Mouse (Mus musculus) retina, postnatal 7 days (tissue): ENCODE data around the gene Gmeb2.

Experiments
- DNase-seq: peaks from one replicate; pipeline ENCODE4 v3.0.0-alpha.2; 2012; ENCODE audit warnings: low read depth, low spot score

Gene Gmeb2

GRCm38 (mm10) chr2:181287958-181288350 lies at the start of gene Gmeb2:
TSS of gene Gmeb2 (minus strand) at chr2:181288035.
- peak; percentile 90 for DNase-seq

GRCm38 (mm10) chr2:181334023-181334422 lies 46.2 kb upstream of the Gmeb2 start:
- no peak for DNase-seq

DNA sequence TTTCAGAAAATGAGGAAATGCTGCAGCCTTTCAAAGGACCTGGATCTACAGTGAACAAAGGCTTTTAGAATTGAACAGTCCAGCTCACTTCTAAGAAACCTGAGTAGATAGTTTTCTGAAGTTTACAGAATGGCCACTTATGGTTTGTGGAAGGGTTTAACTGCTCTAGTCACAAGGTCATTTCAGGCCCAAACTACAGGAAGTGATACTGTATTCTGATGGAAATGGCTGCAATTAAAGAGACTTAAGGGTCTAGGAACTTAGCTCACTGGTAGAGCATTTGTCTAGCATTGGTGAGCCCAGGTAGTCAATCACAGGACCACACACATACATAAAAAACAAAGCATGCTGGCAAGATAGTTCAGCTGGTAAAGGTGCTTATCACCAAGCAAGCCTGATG lies 44.7 kb upstream of the Gmeb2 start:
- DNase-seq = no peak

DNA sequence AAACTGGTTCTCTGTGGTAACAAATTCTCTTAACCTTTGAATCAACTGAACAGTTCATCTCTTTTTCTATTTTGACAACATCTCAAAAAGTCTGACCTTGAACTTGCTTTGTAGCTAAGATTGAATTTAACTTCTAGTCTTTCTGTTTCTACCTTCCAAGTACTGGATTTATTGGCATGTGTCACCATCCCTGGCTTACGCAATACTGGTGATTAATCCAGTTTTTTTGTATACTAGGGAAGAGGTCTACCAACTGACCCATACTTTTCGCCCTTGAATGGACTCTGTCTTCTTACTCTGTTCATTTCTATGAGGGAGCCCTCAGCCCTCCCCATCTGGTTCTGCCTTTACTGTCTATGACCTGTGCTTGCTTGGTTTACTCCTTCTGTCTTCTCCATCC lies 38.3 kb upstream of the Gmeb2 start:
- no peak for DNase-seq

DNA sequence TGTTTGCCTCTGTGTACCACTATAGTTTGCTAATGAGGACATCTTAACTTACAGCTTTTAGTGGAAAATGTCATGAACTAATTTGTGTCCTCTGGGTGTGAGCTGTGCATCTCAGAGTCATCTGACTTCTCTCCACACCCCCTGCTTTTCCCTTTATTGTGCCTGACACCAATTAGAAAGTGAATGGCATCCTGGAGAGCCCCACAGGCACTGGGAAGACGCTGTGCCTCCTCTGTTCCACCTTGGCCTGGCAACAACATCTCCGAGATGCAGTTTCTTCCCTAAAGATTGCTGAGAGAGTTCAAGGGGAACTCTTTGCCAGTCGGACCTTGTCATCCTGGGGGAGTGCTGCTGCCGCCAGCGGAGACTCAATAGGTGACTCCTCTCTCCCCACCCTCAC lies 34.3 kb upstream of the Gmeb2 start:
- DNase-seq = no peak

DNA sequence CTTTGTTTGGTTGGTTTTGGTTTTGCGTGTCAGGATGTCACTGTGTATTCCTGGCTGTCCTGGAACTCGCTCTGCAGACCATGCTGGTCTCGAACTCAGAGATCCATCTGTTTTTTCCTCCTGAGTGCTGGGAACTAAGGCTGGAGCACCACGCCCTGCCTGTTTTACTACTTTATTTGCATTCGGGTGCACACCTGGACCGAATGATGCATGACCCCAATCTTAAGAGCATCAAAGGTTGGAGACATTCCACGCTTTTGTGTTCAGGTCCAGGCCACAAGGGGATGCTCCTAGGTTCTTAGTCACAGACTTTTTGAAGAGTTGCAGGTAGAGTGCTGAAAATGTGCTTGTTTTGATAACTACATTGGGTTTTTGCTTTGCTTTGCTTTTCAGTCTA lies 32.3 kb upstream of the Gmeb2 start:
- DNase-seq = no peak

- peak; percentile 80 for DNase-seq
Observed at GRCm38 (mm10) chr2:181319248-181320102, 31.6 kb upstream of the Gmeb2 start, which contains the start of gene Rtel1. TSS of gene Rtel1 (plus strand) at chr2:181319739.

DNA sequence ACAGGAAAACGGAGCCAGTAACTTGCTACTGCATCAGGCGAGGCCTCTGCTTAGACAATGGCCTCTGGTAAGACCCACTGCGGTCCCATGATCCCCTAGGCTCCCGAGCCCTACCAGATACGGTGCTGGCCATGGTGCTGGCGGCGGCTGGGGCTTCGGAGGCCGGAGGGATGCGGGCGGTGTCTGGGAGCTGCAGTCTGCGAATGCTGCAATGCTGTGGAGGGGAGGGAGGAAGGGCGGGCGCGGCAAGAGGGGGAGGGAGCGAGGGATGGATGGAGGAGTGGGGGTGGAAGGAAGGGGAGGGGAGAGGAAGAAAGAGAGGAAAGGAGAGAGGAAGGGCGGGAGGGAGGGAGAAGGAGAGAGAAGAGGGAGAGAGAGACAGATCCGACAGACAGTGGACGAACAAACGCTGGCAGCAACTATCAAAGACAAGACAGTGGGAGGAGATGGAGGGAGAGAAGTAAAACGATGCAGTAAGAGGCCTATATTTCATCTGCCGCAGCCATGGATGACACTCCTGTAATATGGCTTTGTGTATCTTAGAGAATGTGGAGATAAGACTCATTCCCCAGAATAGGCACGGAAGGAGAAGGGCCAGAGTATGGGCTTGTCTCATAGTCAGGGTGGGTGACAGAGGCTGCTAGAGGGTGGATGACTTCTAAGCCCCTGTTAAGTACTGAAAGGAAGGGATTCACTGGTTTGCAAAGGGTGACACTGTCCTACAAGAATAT lies 26.4 kb upstream of the Gmeb2 start, which contains the start of gene Stmn3:
TSS of gene Stmn3 (minus strand) at position 421 of the 731 bp plus-strand sequence.
- no peak for DNase-seq

- DNase-seq = no peak
Observed at GRCm38 (mm10) chr2:181313344-181314079, 25.7 kb upstream of the Gmeb2 start.

DNA sequence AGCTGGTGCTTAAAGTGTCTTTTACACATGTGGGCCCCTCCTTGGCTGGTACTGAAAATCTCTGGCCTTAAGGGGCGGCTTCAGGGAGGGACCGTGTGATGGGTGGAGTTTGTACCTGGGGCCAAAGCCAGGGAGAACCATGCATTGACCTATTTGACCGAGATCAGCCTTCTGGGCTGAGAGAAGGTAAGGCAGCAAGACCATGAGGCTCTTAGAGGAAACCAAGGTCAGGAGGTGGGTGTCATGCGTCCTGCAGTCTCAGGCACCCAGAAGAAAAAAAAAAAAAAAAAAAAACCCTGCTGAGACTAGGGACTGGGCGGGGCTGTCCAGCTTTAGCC lies 25.1 kb upstream of the Gmeb2 start:
- no peak for DNase-seq

DNA sequence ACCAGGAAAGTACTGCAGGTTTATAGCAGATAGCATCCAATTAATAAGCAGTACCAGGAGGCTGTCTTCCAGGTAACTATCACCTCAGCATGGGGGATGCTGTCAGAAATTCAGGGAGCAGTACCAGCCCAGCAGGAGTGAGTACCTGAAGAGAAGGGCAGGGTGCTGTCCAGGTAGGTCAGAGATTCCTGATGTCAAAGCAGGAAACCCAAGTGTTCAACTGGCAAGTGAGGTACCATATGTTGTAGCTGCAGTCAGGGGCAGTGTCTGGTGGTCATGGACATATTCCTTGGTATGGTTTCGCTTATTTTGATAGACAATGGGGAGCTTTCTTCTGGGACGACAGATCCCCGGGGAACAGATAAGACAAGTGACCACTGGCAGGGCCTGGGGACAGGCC lies 24.6 kb upstream of the Gmeb2 start:
- DNase-seq = no peak

DNA sequence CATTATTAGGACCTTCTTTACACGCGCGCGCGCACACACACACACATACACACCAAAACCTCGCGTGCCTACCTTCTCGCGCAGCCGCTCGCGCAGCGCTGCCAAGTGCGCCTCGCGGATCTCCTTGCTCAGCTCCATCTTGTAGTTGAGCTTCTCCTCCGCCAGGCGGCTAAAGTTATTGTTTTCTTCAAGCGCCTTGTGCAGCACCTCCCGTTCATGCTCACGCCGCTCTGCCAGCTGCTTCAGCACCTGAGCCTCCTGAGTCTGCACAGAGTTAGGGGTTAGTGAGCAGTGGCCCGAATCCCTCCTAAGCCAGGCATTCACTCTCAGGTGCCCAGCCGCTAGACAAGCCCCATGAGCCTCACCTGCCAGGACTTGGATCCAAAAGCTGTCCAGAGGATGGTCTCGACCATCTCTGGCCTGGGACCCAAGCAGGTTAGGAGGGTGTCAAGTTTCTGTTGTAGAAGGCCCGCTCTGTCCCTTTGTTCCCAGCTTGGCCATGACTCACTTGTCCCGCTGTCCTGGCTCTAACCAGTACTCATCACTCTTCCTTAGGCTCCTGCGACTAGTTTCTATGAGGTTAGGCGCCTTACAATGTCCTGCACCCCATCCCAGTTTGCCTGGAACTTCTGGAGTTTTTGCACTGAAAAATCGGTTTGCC lies 19.4 kb upstream of the Gmeb2 start:
- DNase-seq = peak; percentile 58

- DNase-seq = no peak
Observed at GRCm38 (mm10) chr2:181304944-181305343, 17.1 kb upstream of the Gmeb2 start.

- no peak for DNase-seq
Observed at GRCm38 (mm10) chr2:181302041-181302440, 14.2 kb upstream of the Gmeb2 start.

- no peak for DNase-seq
Observed at GRCm38 (mm10) chr2:181290937-181291336, 3.1 kb upstream of the Gmeb2 start.

GRCm38 (mm10) chr2:181288691-181289090 lies 856 bp upstream of the Gmeb2 start:
- no peak for DNase-seq

GRCm38 (mm10) chr2:181287338-181287957 lies 387 bp downstream of the Gmeb2 start:
- DNase-seq = peak; percentile 74

GRCm38 (mm10) chr2:181286629-181287337 lies 1.1 kb downstream of the Gmeb2 start:
- DNase-seq = no peak

DNA sequence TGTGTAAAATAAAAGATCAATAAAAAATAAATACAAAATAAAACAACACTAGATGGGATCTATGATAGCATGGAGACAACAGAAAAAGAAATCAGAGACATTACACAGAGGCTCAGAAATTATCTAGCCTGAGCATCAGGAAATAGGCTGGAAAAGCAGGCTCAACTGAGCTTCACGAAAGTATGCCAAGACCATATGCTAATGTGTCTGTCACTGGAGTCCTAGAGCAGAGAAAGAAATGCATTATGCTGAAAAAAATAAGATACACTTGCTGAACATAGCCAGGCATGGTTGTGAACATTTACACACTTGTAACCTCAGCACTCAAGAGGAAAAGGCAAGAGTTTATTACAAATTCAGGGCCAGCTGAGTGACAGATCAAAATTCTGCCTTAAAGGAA lies 7.9 kb downstream of the Gmeb2 start:
- DNase-seq = no peak

- DNase-seq = no peak
Observed at GRCm38 (mm10) chr2:181277866-181278265, 10.0 kb downstream of the Gmeb2 start.

- DNase-seq = no peak
Observed at GRCm38 (mm10) chr2:181276766-181277165, 11.1 kb downstream of the Gmeb2 start.
